Mouse (Mus musculus): ENCODE results near the gene Pgd. TPM values are rescaled to one million over a fixed set of nuclear protein-coding genes. Genes with fewer than 3 reads are reported as not detected.

Pgd gene
- polyA plus RNA-seq, 1 experiment from 2014 or later, result 113 TPM

- Histone ChIP-seq H3K27ac (ENCODE audit: low read depth, low read length) (no peak overlapping the region), H3K4me2 (replicated peaks; ENCODE audit: low read depth) (no peak overlapping the region), H3K36me3 (ENCODE audit: control insufficient read depth, insufficient read depth) (peaks cover 36% of the 10 kb centered on the region), H3K27me3 (replicated peaks; ENCODE audit: control insufficient read depth, insufficient read depth, low read length) (no peaks in the 10 kb centered on the region), H3K9ac (ENCODE audit: low read depth, low read length) (no peak overlapping the region), H3K4me3 (ENCODE audit: low read depth, low read length) (no peak overlapping the region), H3K4me1 (replicated peaks; ENCODE audit: control insufficient read depth, insufficient read depth, low read length) (no peaks in the 10 kb centered on the region), H3K9me3 (ENCODE audit: control insufficient read depth) (no peaks in the 10 kb centered on the region)
- 68% methylated on average over 7 of the region's 7 CpGs for WGBS
- TF ChIP-seq CTCF (IDR thresholded peaks at IDR 0.05; ENCODE audit: low read depth), result no peak
- ATAC-seq, result no peak
Observed at GRCm38 (mm10) chr4:149147528-149147927, 19.0 kb downstream of the Pgd start.

- H3K27me3 ChIP-seq (replicated peaks; ENCODE audit: control insufficient read depth, insufficient read depth, low read length), result no peaks in the 10 kb centered on the region
- no peaks in the 10 kb centered on the region for H3K4me1 ChIP-seq (replicated peaks; ENCODE audit: control insufficient read depth, insufficient read depth, low read length)
- no peak for TF ChIP-seq CTCF (IDR thresholded peaks at IDR 0.05; ENCODE audit: low read depth)
- WGBS, result 80% methylated on average over 4 of the region's 4 CpGs
- no peak overlapping the region for H3K9ac ChIP-seq (ENCODE audit: low read depth, low read length)
- no peak overlapping the region for H3K4me2 ChIP-seq (replicated peaks; ENCODE audit: low read depth)
- no peak for ATAC-seq
- H3K27ac ChIP-seq (ENCODE audit: low read depth, low read length), result no peak overlapping the region
- no peaks in the 10 kb centered on the region for H3K9me3 ChIP-seq (ENCODE audit: control insufficient read depth)
- H3K4me3 ChIP-seq (ENCODE audit: low read depth, low read length), result no peak overlapping the region
- H3K36me3 ChIP-seq (ENCODE audit: control insufficient read depth, insufficient read depth), result peaks cover 12% of the 10 kb centered on the region; the same call in 1 of the 2 replicates
Observed at GRCm38 (mm10) chr4:149145151-149145550, 21.4 kb downstream of the Pgd start.

GRCm38 (mm10) chr4:149144459-149144858 lies 22.1 kb downstream of the Pgd start:
- Histone ChIP-seq H3K4me2 (replicated peaks; ENCODE audit: low read depth) (no peak overlapping the region), H3K36me3 (ENCODE audit: control insufficient read depth, insufficient read depth) (peaks cover 6% of the 10 kb centered on the region; the same call in 1 of the 2 replicates), H3K9ac (ENCODE audit: low read depth, low read length) (no peak overlapping the region), H3K4me3 (ENCODE audit: low read depth, low read length) (no peak overlapping the region), H3K4me1 (replicated peaks; ENCODE audit: control insufficient read depth, insufficient read depth, low read length) (no peaks in the 10 kb centered on the region), H3K27me3 (replicated peaks; ENCODE audit: control insufficient read depth, insufficient read depth, low read length) (no peaks in the 10 kb centered on the region), H3K9me3 (ENCODE audit: control insufficient read depth) (no peaks in the 10 kb centered on the region), H3K27ac (ENCODE audit: low read depth, low read length) (no peak overlapping the region)
- ATAC-seq, result peak; percentile 49
- WGBS, result 2% methylated on average over 3 of the region's 3 CpGs
- peak; percentile 99 for TF ChIP-seq CTCF (IDR thresholded peaks at IDR 0.05; ENCODE audit: low read depth)

GRCm38 (mm10) chr4:149143594-149143993 lies 23.0 kb downstream of the Pgd start:
- H3K27ac ChIP-seq (ENCODE audit: low read depth, low read length), result no peak overlapping the region
- H3K4me1 ChIP-seq (replicated peaks; ENCODE audit: control insufficient read depth, insufficient read depth, low read length), result no peaks in the 10 kb centered on the region
- H3K9me3 ChIP-seq (ENCODE audit: control insufficient read depth), result no peaks in the 10 kb centered on the region
- ATAC-seq, result no peak
- H3K9ac ChIP-seq (ENCODE audit: low read depth, low read length), result no peak overlapping the region
- no peak overlapping the region for H3K4me3 ChIP-seq (ENCODE audit: low read depth, low read length)
- no peaks in the 10 kb centered on the region for H3K36me3 ChIP-seq (ENCODE audit: control insufficient read depth, insufficient read depth)
- no peak for TF ChIP-seq CTCF (IDR thresholded peaks at IDR 0.05; ENCODE audit: low read depth)
- H3K27me3 ChIP-seq (replicated peaks; ENCODE audit: control insufficient read depth, insufficient read depth, low read length), result no peaks in the 10 kb centered on the region
- 23% methylated on average over 4 of the region's 4 CpGs for WGBS
- no peak overlapping the region for H3K4me2 ChIP-seq (replicated peaks; ENCODE audit: low read depth)

GRCm38 (mm10) chr4:149138515-149138914 lies 28.1 kb downstream of the Pgd start:
- ATAC-seq, result no peak
- H3K9ac ChIP-seq (ENCODE audit: low read depth, low read length), result no peak overlapping the region
- H3K4me3 ChIP-seq (ENCODE audit: low read depth, low read length), result no peak overlapping the region
- H3K27ac ChIP-seq (ENCODE audit: low read depth, low read length), result no peak overlapping the region
- no peak for TF ChIP-seq CTCF (IDR thresholded peaks at IDR 0.05; ENCODE audit: low read depth)
- H3K4me2 ChIP-seq (replicated peaks; ENCODE audit: low read depth), result no peak overlapping the region
- no peaks in the 10 kb centered on the region for H3K27me3 ChIP-seq (replicated peaks; ENCODE audit: control insufficient read depth, insufficient read depth, low read length)
- no peaks in the 10 kb centered on the region for H3K36me3 ChIP-seq (ENCODE audit: control insufficient read depth, insufficient read depth)
- 78% methylated on average over 8 of the region's 8 CpGs for WGBS
- H3K9me3 ChIP-seq (ENCODE audit: control insufficient read depth), result no peaks in the 10 kb centered on the region
- H3K4me1 ChIP-seq (replicated peaks; ENCODE audit: control insufficient read depth, insufficient read depth, low read length), result no peaks in the 10 kb centered on the region

- Histone ChIP-seq H3K36me3 (ENCODE audit: control insufficient read depth, insufficient read depth) (no peaks in the 10 kb centered on the region), H3K9ac (ENCODE audit: low read depth, low read length) (peak within 1 kb of the TSS; percentile 49), H3K27ac (ENCODE audit: low read depth, low read length) (peak within 1 kb of the TSS; percentile 61), H3K4me3 (ENCODE audit: low read depth, low read length) (peak within 1 kb of the TSS; percentile 47), H3K4me1 (replicated peaks; ENCODE audit: control insufficient read depth, insufficient read depth, low read length) (no peaks in the 10 kb centered on the region), H3K9me3 (ENCODE audit: control insufficient read depth) (no peaks in the 10 kb centered on the region), H3K4me2 (replicated peaks; ENCODE audit: low read depth) (peak within 1 kb of the TSS; percentile 73), H3K27me3 (replicated peaks; ENCODE audit: control insufficient read depth, insufficient read depth, low read length) (no peaks in the 10 kb centered on the region)
- under 1% methylated on average over 68 of the region's 68 CpGs for WGBS
- peak; percentile 89 for ATAC-seq
- TF ChIP-seq CTCF (IDR thresholded peaks at IDR 0.05; ENCODE audit: low read depth), result peak; percentile 99
Observed at GRCm38 (mm10) chr4:149136982-149137770, 29.4 kb downstream of the Pgd start, which contains the start of gene Cenps. Gene Cenps, minus strand, starts transcription at chr4:149137629.
